Mouse (Mus musculus): Measurements from ENCODE around the gene Socs7. TPM values are rescaled to one million over a fixed set of nuclear protein-coding genes. Genes with fewer than 3 reads are reported as not detected.

Socs7 gene
- total RNA-seq, 1 experiment = 14.5 TPM

GRCm38 (mm10) chr11:97365556-97365955 is 3.2 kb downstream of the Socs7 start:
- Histone ChIP-seq H3K4me3 (ENCODE audit: insufficient read depth in 1 of 2, low read depth in 1 of 2, low read length in 2 of 2, poor library complexity in 1 of 2, severe bottlenecking in 1 of 2) (no peak overlapping the region), H3K4me1 (ENCODE audit: control insufficient read depth in 2 of 2, insufficient read depth in 2 of 2, low read length in 2 of 2, poor library complexity in 1 of 2) (peaks cover 6 to 9% of the 10 kb centered on the region in 2 experiments), H3K27ac (ENCODE audit: insufficient read depth, low read depth, low read length, poor library complexity, severe bottlenecking) (no peak overlapping the region), H3K9ac (ENCODE audit: insufficient read depth, low read depth, low read length, poor library complexity, severe bottlenecking) (no peak overlapping the region), H3K9me3 (ENCODE audit: control insufficient read depth, insufficient read depth, low read depth, low read length) (no peaks in the 10 kb centered on the region), H3K36me3 (ENCODE audit: control insufficient read depth, insufficient read depth, low read length, poor library complexity, severe bottlenecking) (peaks cover 2% of the 10 kb centered on the region; the same call in 1 of the 2 replicates)
- no peak for TF ChIP-seq ZC3H11A (IDR thresholded peaks at IDR 0.05; ENCODE audit: borderline replicate concordance, low read depth, low read length)
- no peak for TF ChIP-seq MAFK (IDR thresholded peaks at IDR 0.05; ENCODE audit: insufficient read depth, low read depth, low read length)
- DNase-seq (ENCODE audit: low read depth, low spot score) = no peak
- in situ Hi-C loops (cut with MboI; ENCODE audit: low sequenced_read_pairs in 2 of 2, unreplicated experiment in 2 of 2) = no loop called here

- TF ChIP-seq MAFK (IDR thresholded peaks at IDR 0.05; ENCODE audit: insufficient read depth, low read depth, low read length) (no peak), ZNF384 (IDR thresholded peaks at IDR 0.05; ENCODE audit: low read depth, low read length) (no peak), ZC3H11A (IDR thresholded peaks at IDR 0.05; ENCODE audit: borderline replicate concordance, low read depth, low read length) (no peak)
- Histone ChIP-seq H3K27ac (ENCODE audit: insufficient read depth, low read depth, low read length, poor library complexity, severe bottlenecking) (no peak overlapping the region), H3K36me3 (ENCODE audit: control insufficient read depth, insufficient read depth, low read length, poor library complexity, severe bottlenecking) (peaks cover 2% of the 10 kb centered on the region; the same call in 1 of the 2 replicates), H3K4me1 (ENCODE audit: control insufficient read depth in 2 of 2, insufficient read depth in 2 of 2, low read length in 2 of 2, poor library complexity in 1 of 2) (peaks cover 3 to 6% of the 10 kb centered on the region in 2 experiments), H3K9me3 (ENCODE audit: control insufficient read depth, insufficient read depth, low read depth, low read length) (no peaks in the 10 kb centered on the region), H3K9ac (ENCODE audit: insufficient read depth, low read depth, low read length, poor library complexity, severe bottlenecking) (no peak overlapping the region), H3K4me3 (ENCODE audit: insufficient read depth in 1 of 2, low read depth in 1 of 2, low read length in 2 of 2, poor library complexity in 1 of 2, severe bottlenecking in 1 of 2) (no peak overlapping the region)
- in situ Hi-C loops (cut with MboI; ENCODE audit: low sequenced_read_pairs in 2 of 2, unreplicated experiment in 2 of 2) = no loop called here
- DNase-seq (ENCODE audit: low read depth, low spot score) = no peak
Measured at GRCm38 (mm10) chr11:97368501-97368900, 6.2 kb downstream of the Socs7 start.

- Histone ChIP-seq H3K4me3 (ENCODE audit: insufficient read depth in 1 of 2, low read depth in 1 of 2, low read length in 2 of 2, poor library complexity in 1 of 2, severe bottlenecking in 1 of 2) (no peak overlapping the region), H3K9ac (ENCODE audit: insufficient read depth, low read depth, low read length, poor library complexity, severe bottlenecking) (no peak overlapping the region), H3K4me1 (ENCODE audit: control insufficient read depth in 2 of 2, insufficient read depth in 2 of 2, low read length in 2 of 2, poor library complexity in 1 of 2) (no peaks in the 10 kb centered on the region; a peak in 1 of 4 replicates), H3K9me3 (ENCODE audit: control insufficient read depth, insufficient read depth, low read depth, low read length) (no peaks in the 10 kb centered on the region), H3K27ac (ENCODE audit: insufficient read depth, low read depth, low read length, poor library complexity, severe bottlenecking) (no peak overlapping the region), H3K36me3 (ENCODE audit: control insufficient read depth, insufficient read depth, low read length, poor library complexity, severe bottlenecking) (peaks cover 4% of the 10 kb centered on the region; the same call in 1 of the 2 replicates)
- in situ Hi-C loops (cut with MboI; ENCODE audit: low sequenced_read_pairs in 2 of 2, unreplicated experiment in 2 of 2) = no loop called here
- no peak for DNase-seq (ENCODE audit: low read depth, low spot score)
- TF ChIP-seq ZNF384 (IDR thresholded peaks at IDR 0.05; ENCODE audit: low read depth, low read length) (no peak), ZC3H11A (IDR thresholded peaks at IDR 0.05; ENCODE audit: borderline replicate concordance, low read depth, low read length) (no peak), MAFK (IDR thresholded peaks at IDR 0.05; ENCODE audit: insufficient read depth, low read depth, low read length) (no peak)
Measured at GRCm38 (mm10) chr11:97370329-97371091, 8.2 kb downstream of the Socs7 start.

- no peak for TF ChIP-seq MAFK (IDR thresholded peaks at IDR 0.05; ENCODE audit: insufficient read depth, low read depth, low read length)
- TF ChIP-seq CHD2 (IDR thresholded peaks at IDR 0.05; ENCODE audit: low read depth, low read length) = no peak
- TF ChIP-seq ZC3H11A (IDR thresholded peaks at IDR 0.05; ENCODE audit: borderline replicate concordance, low read depth, low read length) = no peak
- no peak for TF ChIP-seq HCFC1 (IDR thresholded peaks at IDR 0.05; ENCODE audit: borderline replicate concordance, insufficient read depth, low read length)
- TF ChIP-seq ZNF384 (IDR thresholded peaks at IDR 0.05; ENCODE audit: low read depth, low read length) = no peak
- no peaks in the 10 kb centered on the region for H3K9me3 ChIP-seq (ENCODE audit: control insufficient read depth, insufficient read depth, low read depth, low read length)
- no peak overlapping the region for H3K9ac ChIP-seq (ENCODE audit: insufficient read depth, low read depth, low read length, poor library complexity, severe bottlenecking)
- H3K4me1 ChIP-seq (ENCODE audit: control insufficient read depth in 2 of 2, insufficient read depth in 2 of 2, low read length in 2 of 2, poor library complexity in 1 of 2) = no peaks in the 10 kb centered on the region
- H3K4me3 ChIP-seq (ENCODE audit: insufficient read depth in 1 of 2, low read depth in 1 of 2, low read length in 2 of 2, poor library complexity in 1 of 2, severe bottlenecking in 1 of 2) = no peak overlapping the region
- in situ Hi-C loops (cut with MboI; ENCODE audit: low sequenced_read_pairs in 2 of 2, unreplicated experiment in 2 of 2) = no loop called here
- DNase-seq (ENCODE audit: low read depth, low spot score) = no peak
- peaks cover 9% of the 10 kb centered on the region; the same call in 1 of the 2 replicates for H3K36me3 ChIP-seq (ENCODE audit: control insufficient read depth, insufficient read depth, low read length, poor library complexity, severe bottlenecking)
- H3K27ac ChIP-seq (ENCODE audit: insufficient read depth, low read depth, low read length, poor library complexity, severe bottlenecking) = no peak overlapping the region
Measured at GRCm38 (mm10) chr11:97372159-97372864, 10.0 kb downstream of the Socs7 start.
